Mouse (Mus musculus) heart, embryonic 15.5 days (tissue): ENCODE data around the gene Nlrp9c. TPM values are rescaled to one million over a fixed set of nuclear protein-coding genes. Genes with fewer than 3 reads are reported as not detected.
"Not testable (repeated sequence)": the region's sequence is repeated elsewhere in the genome, so short reads cannot be mapped to it uniquely, and the experiment has no call there.

Experiments
- ATAC-seq: fragments of 200-750 bp; cut with Nextera tagmentation; replicated peaks from 2 replicates; pipeline ENCODE4 v1.8.0; 2017; ENCODE audit warnings: low read depth, moderate TSS enrichment; ENCODE audit not compliant: insufficient number of reproducible peaks, insufficient read depth, low FRiP score
- H3K27ac ChIP-seq: fragments of 300-500 bp; sonication (generic); 2 replicates; pipeline ENCODE4 v1.5.1; 2015; ENCODE audit warnings: mild to moderate bottlenecking, inconsistent platforms
- H3K27me3 ChIP-seq: fragments of 300-500 bp; sonication (generic); 2 replicates; pipeline ENCODE4 v1.6.1; 2015; ENCODE audit warnings: inconsistent platforms
- H3K36me3 ChIP-seq: fragments of 300-500 bp; sonication (generic); 2 replicates; pipeline ENCODE4 v1.6.1; 2015; ENCODE audit warnings: mild to moderate bottlenecking, inconsistent platforms
- H3K4me1 ChIP-seq: fragments of 300-500 bp; sonication (generic); replicated peaks from 2 replicates; pipeline ENCODE4 v1.6.1; 2015; ENCODE audit warnings: inconsistent platforms
- H3K4me2 ChIP-seq: fragments of 300-500 bp; sonication (generic); 2 replicates; pipeline ENCODE4 v1.6.1; 2015; ENCODE audit warnings: inconsistent platforms, mild to moderate bottlenecking, moderate library complexity
- H3K4me3 ChIP-seq: fragments of 300-500 bp; sonication (generic); 2 replicates; pipeline ENCODE4 v1.5.1; 2015; ENCODE audit warnings: mild to moderate bottlenecking, inconsistent platforms
- H3K9ac ChIP-seq: fragments of 300-500 bp; sonication (generic); 2 replicates; pipeline ENCODE4 v1.6.1; 2015; ENCODE audit warnings: mild to moderate bottlenecking, inconsistent platforms
- H3K9me3 ChIP-seq: fragments of 300-500 bp; sonication (generic); replicated peaks from 2 replicates; pipeline ENCODE4 v1.6.1; 2016; ENCODE audit warnings: inconsistent platforms
- WGBS: fragments of 180-500 bp; shearing (Covaris S2); methylation state at CpG from one replicate; pipeline ENCODE4 v1.1.7; 2015; ENCODE audit warnings: mixed read lengths; 5-methylcytosine and 5-hydroxymethylcytosine counted together
- polyA plus RNA-seq: library from polyadenylated mRNA; unstranded; fragments of >200 nt; fragmentation: Nextera tagmentation; extraction: Ambion mirVana; gene quantifications from 2 replicates; pipeline ENCODE4 v1.2.1, GENCODE M21; 2015

Gene Nlrp9c
- polyA plus RNA-seq, 1 experiment from 2014 or later, result not detected

DNA sequence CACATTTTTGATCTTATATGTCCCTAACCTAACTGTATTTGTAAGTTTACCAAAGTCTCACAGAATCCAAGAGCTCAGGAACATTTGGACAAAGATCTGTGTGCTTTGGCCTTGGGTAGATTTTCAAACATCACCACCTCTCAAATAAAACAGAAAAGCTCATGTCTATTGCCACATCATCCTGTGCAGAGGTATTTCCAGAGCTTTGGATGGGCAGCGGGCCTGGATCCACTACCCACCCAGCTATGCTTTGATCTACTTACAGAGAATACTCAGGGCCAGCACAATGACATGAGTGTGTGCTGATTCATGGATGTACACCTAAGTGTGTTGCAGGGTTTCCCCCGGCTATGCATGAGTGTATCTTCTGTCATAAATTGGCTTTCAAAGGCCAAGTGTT, 88.3 kb downstream of the Nlrp9c start:
- 70% methylated on average over 2 of the region's 2 CpGs for WGBS
- not testable (repeated sequence) for H3K27me3 ChIP-seq

DNA sequence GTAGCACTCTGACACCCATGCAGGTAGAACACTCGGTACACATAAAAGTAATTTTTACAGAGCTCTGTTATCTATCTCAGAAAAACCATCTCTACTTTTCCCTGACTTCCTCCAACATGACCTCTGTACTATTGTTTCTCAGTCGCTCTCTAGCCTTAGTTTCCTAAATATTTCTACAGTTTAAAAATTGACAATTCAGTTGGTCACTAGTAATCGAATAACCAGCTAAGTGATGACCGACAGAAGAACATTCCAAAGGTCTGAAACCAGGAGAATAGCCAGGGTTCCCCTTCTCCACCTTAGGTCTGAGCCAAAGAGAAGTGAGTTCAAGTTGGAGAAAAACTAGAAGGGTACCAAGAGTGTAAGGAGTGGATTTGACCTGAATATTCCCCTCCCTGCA, 91.7 kb downstream of the Nlrp9c start:
- H3K9ac ChIP-seq, H3K27ac ChIP-seq, H3K4me2 ChIP-seq, ATAC-seq, H3K27me3 ChIP-seq, H3K36me3 ChIP-seq, H3K4me1 ChIP-seq, H3K9me3 ChIP-seq, H3K4me3 ChIP-seq: not testable (repeated sequence)
- 77% methylated on average over 4 of the region's 4 CpGs for WGBS

More for the DNA sequence above, 88.3 kb downstream of the Nlrp9c start:
- H3K4me2 ChIP-seq, H3K36me3 ChIP-seq, H3K4me1 ChIP-seq, H3K4me3 ChIP-seq, ATAC-seq, H3K9me3 ChIP-seq, H3K27ac ChIP-seq, H3K9ac ChIP-seq: not testable (repeated sequence)

DNA sequence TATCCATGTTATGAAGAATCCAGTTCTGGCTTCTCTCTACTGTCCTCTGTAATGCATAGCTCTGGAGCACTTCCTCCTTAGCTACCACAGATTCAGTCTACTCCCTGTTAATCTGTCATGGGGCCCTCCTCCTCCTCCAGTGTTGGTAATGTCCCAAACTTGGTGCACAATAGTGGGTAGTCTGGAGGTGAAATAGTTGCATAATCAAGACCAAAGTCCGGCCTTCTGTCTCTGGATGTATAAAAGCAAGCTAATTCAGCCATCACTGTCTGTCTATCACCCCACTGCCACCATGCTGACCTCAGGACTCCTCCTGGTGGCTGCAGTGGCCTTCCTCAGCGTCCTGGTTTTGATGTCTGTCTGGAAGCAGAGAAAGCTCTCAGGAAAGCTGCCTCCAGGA, 96.6 kb downstream of the Nlrp9c start, which contains the start of gene Cyp2a4:
TSS of gene Cyp2a4 (plus strand) at position 244 of the 400 bp plus-strand sequence.
- not testable (repeated sequence) for H3K4me3 ChIP-seq, H3K4me1 ChIP-seq, H3K36me3 ChIP-seq, H3K9me3 ChIP-seq, H3K27ac ChIP-seq, ATAC-seq, H3K4me2 ChIP-seq, H3K27me3 ChIP-seq, H3K9ac ChIP-seq
- 49% methylated on average over 2 of the region's 2 CpGs for WGBS

DNA sequence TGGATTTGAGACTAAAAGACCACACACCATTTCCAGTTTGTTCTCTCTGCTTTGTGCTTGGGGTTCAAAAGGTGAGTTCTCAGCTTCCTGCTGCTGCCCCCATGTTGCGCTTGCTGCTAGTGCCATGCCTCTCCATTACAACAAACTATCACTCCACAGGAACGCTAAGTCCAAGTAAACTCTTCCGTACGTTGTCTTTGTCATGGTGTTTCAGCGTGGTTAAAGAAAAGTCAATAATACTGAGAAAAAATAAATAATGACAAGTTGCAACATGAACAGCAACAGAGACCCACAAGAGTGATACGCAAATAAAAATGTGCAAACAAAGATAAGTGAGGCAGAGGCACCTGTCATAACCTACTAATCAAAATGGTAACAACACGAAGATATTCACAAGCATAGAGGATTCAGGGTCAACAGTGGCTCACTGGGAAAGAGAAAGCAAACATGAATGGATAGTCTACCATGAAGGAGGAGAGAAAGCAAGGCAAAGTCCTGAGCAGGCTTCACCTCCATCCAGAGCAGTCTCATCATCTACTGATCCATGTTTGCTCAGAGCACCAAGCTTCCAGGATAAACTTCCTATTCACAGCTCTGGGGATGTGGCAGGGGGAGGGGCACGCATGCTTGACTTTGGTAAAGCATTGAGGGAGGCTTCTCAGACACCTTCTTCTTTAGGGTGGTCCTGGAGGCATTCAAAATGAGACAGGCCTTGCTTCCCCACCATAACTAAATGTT, 99.9 kb downstream of the Nlrp9c start:
- not testable (repeated sequence) for H3K27ac ChIP-seq

More for the DNA sequence above, 99.9 kb downstream of the Nlrp9c start:
- H3K36me3 ChIP-seq, H3K9me3 ChIP-seq, H3K9ac ChIP-seq, H3K4me2 ChIP-seq, ATAC-seq, H3K4me1 ChIP-seq, H3K4me3 ChIP-seq, H3K27me3 ChIP-seq: not testable (repeated sequence)
- 74% methylated on average over 8 of the region's 8 CpGs for WGBS

Other genes starting within 250 kb of the Nlrp9c start
- gene Cyp2b9, start 230.3 kb downstream of the Nlrp9c start, polyA plus RNA-seq, result 0.08 TPM in 1 of 2 replicates, not detected in the other
- not detected in 2 replicates for gene Vmn1r184, start 143.4 kb downstream of the Nlrp9c start, polyA plus RNA-seq
- not detected in 2 replicates for gene Cyp2a4, start 96.5 kb downstream of the Nlrp9c start, polyA plus RNA-seq
- gene Nlrp4a, start 31.4 kb upstream of the Nlrp9c start, polyA plus RNA-seq, result not detected in 2 replicates
- gene Nlrp9a, start 131.3 kb upstream of the Nlrp9c start, polyA plus RNA-seq, result not detected in 2 replicates
- not detected in 2 replicates for gene Vmn1r185, start 214.8 kb upstream of the Nlrp9c start, polyA plus RNA-seq